Mouse (Mus musculus): ENCODE results near the gene Macrod2.

Gene Macrod2

GRCm38 (mm10) chr2:142163506-142164275 lies 1768.6 kb downstream of the Macrod2 start:
- no peak for DNase-seq (ENCODE audit: low read depth in 1 of 2, low spot score in 2 of 2)

- DNase-seq (ENCODE audit: low read depth in 1 of 2, low spot score in 2 of 2): no peak
Measured at GRCm38 (mm10) chr2:142169649-142170048, 1774.5 kb downstream of the Macrod2 start.

DNA sequence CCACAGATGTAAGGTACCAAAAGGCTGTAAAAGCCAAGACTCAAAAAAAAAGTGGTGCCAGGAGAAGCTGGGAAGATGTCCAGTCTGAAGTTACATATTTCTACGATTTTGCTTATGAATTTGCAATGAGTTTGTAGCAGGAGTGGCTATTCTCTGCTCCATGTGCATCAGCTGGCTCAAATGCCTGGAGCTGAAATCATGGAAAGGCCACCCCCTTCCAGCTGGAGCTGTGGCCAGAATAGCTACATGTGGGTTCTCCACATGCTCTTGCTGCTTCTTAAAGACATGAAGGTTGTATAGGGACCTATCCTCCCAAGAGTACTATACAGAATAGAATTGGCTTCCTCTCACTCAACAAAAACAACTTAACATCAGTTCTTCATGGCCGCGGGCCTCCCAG lies 1777.6 kb downstream of the Macrod2 start:
- no peak for DNase-seq (ENCODE audit: low read depth in 1 of 2, low spot score in 2 of 2)

DNA sequence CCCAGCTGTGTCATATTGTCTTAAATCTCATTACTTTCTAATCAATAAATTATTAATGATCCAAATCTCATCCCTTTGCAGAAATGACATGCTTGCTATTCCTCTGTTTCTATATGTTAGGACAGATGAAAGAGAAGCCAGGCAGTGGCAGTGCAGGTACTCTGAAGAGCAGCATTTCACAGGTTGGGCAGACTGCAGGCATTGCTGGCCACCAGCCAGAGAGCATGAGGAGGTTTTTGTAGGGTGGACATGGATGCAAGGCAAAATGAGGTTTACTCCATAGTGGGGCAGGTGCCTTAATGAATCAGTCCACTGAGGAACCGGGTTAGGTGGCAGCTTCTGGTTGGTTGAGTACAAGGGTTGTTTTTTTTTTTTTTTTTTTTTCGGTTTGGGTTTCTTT lies 1778.9 kb downstream of the Macrod2 start:
- no peak for DNase-seq (ENCODE audit: low read depth in 1 of 2, low spot score in 2 of 2)

DNA sequence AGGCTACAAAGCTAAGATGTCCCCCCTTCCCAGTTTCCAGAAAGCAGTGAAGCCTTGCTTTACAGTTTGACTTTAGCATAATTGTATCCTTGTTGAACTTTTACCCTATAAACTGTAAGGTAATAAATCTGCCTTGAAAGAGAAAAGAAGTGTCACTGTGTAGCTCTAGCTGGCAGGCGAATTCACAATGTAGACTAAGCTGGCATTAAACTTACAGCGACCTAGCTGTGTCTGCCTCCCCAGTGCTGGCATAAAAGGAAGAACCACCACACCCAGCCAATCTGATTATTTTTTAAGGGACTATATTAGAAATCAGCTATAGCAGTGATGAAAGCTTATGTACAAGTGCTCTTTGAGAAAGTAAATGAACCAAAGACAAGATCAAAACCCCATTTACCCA lies 1791.8 kb downstream of the Macrod2 start:
- no peak for DNase-seq (ENCODE audit: low read depth in 1 of 2, low spot score in 2 of 2)

GRCm38 (mm10) chr2:142187428-142187827 lies 1792.3 kb downstream of the Macrod2 start:
- no peak for DNase-seq (ENCODE audit: low read depth in 1 of 2, low spot score in 2 of 2)

DNA sequence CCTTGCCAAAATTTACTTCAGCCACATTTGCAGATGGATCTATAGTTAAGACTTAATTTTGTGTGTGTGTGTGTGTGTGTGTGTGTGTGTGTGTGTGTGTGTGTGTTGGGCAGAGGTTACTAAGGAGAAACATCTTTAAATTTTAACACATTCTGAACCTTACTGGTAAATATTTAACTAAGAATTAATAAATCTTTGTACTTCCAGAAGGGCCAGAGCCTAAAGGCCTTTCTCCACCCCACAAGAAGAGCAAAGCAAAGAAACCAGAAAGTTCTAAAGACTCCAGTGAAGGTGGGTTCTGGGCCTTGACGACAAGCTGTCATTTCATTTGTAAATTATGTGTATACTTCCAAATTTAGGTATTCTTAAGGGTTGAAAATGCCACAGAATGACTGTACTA lies 1822.3 kb downstream of the Macrod2 start:
- no peak for DNase-seq (ENCODE audit: low read depth in 1 of 2, low spot score in 2 of 2)

DNA sequence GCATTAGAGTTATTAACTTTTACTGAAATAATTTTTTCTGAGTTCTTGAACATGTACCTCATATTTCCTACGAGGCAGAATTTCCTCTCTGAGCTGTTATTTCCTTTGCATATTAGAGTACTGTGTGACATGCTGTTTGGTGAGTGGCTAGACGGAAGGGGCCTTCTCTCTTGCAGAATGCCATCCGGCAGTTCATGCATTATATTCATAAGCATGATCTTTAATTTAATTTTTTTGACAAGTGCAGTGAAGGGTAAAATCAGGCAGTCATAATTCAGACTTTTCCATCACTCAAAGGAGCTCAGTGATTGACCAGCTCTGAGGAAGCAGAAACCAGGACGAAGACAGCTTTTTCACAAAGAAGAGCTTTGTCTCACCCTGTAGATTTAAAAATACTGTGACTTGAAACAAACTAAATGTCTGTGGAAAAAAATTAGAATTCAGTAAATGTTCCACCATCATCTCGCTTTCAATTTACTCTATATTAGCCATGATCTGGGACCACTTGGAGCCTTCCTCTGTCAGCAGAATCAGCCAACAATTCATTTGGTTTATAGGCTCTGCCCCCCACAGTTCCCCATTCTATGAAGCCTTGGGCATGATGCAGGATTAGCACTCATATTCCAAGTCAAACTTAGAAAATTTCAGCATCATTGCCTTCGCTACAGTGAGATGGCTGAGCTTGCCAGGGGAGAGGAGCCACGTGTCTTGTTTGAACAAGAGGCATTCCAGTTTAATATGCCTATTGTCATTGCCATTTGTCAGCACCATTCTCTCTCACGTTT lies 1827.2 kb downstream of the Macrod2 start:
- no peak for DNase-seq (ENCODE audit: low read depth in 1 of 2, low spot score in 2 of 2)

DNA sequence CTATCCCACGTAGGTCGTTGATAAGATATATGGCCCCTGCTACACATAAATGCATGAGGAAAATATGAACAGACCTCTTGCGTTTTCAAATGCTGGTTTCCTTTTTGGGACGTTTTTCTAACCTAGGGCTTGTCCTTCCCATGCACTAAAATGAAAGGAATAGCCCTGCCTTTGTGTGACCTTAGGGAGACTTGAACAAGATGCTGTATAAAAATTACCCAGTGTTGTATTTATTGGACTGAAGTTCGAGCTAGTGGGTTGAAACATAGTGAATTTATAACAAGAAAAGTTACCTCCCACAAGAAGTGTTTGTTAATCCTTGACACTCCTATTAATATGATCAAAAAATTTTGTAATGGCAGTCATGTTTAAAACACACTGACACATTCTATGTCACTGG lies 1827.8 kb downstream of the Macrod2 start:
- DNase-seq (ENCODE audit: low read depth in 1 of 2, low spot score in 2 of 2): no peak

DNA sequence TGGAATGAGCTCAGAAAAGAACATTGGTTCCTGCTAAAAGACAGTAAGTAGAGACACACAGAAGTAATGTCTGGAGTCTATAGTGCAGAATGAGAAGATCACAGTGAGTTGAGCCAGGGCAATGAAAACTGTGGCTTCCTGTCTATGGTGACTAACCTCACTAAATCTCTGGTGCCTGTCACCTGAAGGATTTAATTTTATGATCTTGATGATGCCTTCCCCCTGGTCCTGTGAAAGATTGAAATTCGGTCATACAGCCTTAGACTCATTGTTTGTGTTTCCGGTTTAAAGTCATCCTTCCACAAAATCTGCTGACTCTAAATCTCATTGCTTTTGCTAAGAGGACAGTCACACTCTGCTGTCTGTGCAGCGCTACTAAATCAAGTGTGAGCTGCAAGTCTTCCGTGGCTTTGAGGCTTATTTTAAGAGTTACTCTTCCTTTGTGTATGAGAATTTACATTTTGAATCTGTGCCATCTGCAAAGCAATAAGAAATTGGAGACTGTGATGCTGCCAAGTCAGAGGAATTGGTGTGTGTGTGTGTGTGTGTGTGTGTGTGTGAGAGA lies 1836.0 kb downstream of the Macrod2 start:
- DNase-seq (ENCODE audit: low read depth in 1 of 2, low spot score in 2 of 2): no peak

DNA sequence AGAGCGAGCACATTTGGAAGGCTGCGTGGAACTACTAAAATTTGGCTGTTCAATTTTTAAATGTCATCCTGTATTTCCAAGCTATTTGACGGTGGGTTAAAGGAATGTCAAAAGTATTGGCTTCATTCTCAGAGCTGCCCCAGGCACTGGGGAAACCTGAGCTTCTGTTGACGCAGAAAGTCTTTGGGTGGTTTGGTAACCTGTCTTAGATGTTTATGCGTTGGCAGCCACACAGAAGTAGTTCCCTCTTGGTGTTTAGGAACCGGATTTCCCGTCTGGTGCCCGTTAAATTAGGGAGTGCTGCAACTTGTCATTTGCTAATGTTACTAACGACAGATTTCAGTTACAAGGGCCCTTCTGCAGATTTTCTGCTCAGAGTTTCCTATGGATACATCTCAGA lies 1837.7 kb downstream of the Macrod2 start:
- no peak for DNase-seq (ENCODE audit: low read depth in 1 of 2, low spot score in 2 of 2)

DNA sequence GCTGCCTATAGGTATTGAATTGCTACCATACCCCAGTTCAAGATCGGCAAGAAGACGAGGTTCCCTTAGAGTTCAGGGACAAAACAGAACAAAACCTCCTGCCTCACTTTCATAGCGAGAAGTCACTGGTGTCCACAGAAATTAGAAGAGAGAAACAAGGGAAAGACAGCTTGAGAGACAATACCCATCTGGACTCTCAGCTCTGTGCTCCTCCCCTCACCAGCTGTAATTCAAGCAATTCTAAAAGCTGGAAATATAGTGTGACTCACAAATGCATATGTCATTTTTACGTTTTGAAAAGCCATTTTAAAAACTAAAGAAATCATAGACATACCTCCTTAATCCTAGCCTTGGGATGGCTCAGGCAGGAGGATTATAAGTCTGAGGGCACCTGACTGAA lies 1848.4 kb downstream of the Macrod2 start:
- DNase-seq (ENCODE audit: low read depth in 1 of 2, low spot score in 2 of 2): no peak

DNA sequence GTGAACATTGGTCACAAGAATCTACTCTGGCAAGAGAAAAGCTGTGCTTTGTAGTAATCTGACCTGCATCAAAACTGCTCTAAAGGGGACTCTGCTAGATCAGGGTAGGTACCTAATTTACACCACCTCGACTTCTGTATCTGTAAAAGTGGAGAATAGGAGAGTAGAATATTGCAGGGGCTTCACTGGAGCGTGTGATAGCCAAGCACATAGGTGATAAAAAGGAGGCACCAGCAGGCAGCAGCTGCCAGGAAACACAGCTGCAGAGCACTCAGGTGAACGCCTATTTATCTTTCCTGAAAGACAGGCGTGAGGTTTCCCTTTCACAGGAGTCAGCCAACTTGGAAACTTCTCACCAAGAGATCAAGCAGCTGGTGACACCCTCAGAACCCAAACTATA lies 1855.3 kb downstream of the Macrod2 start:
- DNase-seq (ENCODE audit: low read depth in 1 of 2, low spot score in 2 of 2): no peak

GRCm38 (mm10) chr2:142251518-142251917 lies 1856.4 kb downstream of the Macrod2 start:
- DNase-seq (ENCODE audit: low read depth in 1 of 2, low spot score in 2 of 2): no peak

DNA sequence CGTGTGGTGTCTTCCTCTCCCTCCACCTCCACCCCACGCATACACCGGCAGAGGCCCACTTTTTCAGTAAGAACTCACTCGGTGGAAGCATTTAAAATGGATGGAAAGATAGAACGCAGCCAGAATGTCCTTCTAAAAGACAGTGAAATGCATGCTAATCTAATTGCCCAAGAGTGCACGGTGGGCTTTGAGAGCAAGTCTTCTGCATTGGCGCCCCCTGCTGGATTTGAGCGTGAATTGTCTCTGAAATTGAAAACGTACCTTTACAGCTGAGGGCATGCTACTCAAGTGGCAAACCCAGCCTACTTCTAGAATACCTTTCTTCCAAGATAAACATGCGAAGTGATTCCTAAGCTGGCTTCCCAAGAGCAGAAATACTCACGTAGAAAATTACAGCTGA lies 1858.8 kb downstream of the Macrod2 start:
- DNase-seq (ENCODE audit: low read depth in 1 of 2, low spot score in 2 of 2): no peak

- DNase-seq (ENCODE audit: low read depth in 1 of 2, low spot score in 2 of 2): no peak
Measured at GRCm38 (mm10) chr2:142254566-142254965, 1859.5 kb downstream of the Macrod2 start.

DNA sequence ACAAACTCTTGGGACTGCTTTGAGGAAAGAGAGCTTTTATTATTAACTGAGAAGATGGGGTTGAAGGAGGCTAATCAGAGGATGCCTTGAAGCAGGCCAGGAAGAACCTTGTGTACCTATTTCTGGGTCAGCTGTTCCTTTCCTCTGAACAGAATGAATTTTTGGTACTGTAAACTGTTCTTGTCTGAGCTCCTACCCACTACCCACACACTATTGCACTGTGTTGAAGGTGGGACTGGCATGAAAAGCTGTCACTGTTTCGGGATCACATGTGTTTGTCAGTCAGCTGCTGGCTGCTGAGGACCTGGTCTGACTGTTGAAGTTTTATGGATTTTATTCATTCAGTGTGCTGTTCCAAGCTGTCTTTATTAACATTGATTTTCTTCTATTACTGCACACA lies 1862.4 kb downstream of the Macrod2 start:
- no peak for DNase-seq (ENCODE audit: low read depth in 1 of 2, low spot score in 2 of 2)

DNA sequence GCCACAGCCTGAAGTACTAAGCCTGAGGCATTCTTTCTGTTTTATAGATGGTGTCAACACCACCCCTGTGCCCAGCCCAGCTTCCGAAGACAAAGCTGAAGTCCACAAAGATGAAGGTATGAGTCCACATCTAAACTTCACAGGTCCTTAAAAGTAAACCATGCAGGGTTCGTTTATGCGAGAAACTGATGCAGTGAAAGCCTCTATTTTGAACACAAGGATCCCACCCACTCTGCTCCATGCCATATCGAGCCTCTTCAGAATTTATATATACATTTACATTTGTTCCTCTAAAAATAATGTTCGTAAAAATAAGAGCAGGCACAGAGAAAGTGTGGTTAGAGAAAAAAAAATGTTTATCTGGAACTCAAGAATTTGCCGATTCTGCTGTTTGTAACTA lies 1865.9 kb downstream of the Macrod2 start:
- no peak for DNase-seq (ENCODE audit: low read depth in 1 of 2, low spot score in 2 of 2)

DNA sequence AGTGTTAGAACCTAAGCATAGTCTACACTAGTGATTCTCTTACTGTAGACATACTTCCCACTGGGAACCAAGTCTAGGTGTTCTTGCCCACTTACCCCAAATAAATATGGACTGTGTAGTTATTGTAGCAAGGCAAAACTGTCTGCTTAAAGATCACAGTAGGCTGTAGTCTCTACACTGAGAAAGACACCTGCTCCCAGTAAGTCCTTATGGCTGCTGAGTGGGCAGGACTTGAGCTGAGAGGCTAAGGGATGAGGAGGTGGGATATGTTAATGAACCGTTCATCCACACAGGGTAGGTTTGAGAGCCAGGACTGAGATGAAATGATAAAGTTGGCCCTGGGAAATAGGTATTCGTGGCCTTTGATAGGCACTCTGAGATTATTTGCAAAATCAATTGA lies 1869.6 kb downstream of the Macrod2 start:
- DNase-seq (ENCODE audit: low read depth in 1 of 2, low spot score in 2 of 2): no peak

DNA sequence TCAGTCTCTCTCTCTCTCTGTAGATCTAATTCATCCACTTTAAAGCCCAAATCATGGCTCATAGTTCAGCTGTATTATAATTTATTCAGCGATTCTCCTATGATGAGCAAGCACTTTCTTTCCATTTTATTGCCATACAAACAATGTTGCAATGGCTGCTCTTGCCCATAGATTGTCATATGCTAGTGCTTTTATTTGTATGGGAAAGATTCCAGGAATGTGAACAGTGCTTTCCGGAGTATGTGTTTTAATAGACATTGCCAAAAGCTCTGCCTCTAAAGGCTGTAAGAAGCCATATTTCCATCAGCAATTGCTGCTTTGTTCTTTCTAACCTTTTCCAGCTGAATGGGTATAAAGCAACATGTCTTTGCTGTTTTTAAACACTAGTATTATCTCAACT lies 1872.7 kb downstream of the Macrod2 start:
- no peak for DNase-seq (ENCODE audit: low read depth in 1 of 2, low spot score in 2 of 2)

- DNase-seq (ENCODE audit: low read depth in 1 of 2, low spot score in 2 of 2): no peak
Measured at GRCm38 (mm10) chr2:142286761-142287160, 1891.7 kb downstream of the Macrod2 start.

- DNase-seq (ENCODE audit: low read depth in 1 of 2, low spot score in 2 of 2): no peak
Measured at GRCm38 (mm10) chr2:142294831-142295230, 1899.7 kb downstream of the Macrod2 start.

Measured in monocyte, adult 2 months (primary cell).